Mouse (Mus musculus) embryonic facial prominence, embryonic 13.5 days (tissue): ENCODE measurements around the gene Dusp5. TPM values are rescaled to one million over a fixed set of nuclear protein-coding genes. Genes with fewer than 3 reads are reported as not detected.

Experiments
- ATAC-seq: fragments of 200-750 bp; cut with Nextera tagmentation; 2 replicates; pipeline ENCODE4 v1.8.0; 2017; ENCODE audit warnings: low read depth; ENCODE audit not compliant: insufficient number of reproducible peaks, insufficient read depth, low FRiP score, low TSS enrichment
- H3K27ac ChIP-seq: fragments of 300-500 bp; sonication (generic); 2 replicates; pipeline ENCODE4 v1.5.1; 2015; ENCODE audit warnings: moderate library complexity, mild to moderate bottlenecking, inconsistent platforms
- H3K27me3 ChIP-seq: fragments of 300-500 bp; sonication (generic); 2 replicates; pipeline ENCODE4 v1.6.1; 2015; ENCODE audit warnings: mild to moderate bottlenecking, inconsistent platforms
- H3K36me3 ChIP-seq: fragments of 300-500 bp; sonication (generic); 2 replicates; pipeline ENCODE4 v1.6.1; 2015; ENCODE audit warnings: mild to moderate bottlenecking, inconsistent platforms
- H3K4me1 ChIP-seq: fragments of 300-500 bp; sonication (generic); 2 replicates; pipeline ENCODE4 v1.6.1; 2015; ENCODE audit warnings: inconsistent platforms
- H3K4me2 ChIP-seq: fragments of 300-500 bp; sonication (generic); 2 replicates; pipeline ENCODE4 v1.6.1; 2015; ENCODE audit warnings: moderate library complexity, mild to moderate bottlenecking, inconsistent platforms
- H3K4me3 ChIP-seq: fragments of 300-500 bp; sonication (generic); 2 replicates; pipeline ENCODE4 v1.5.1; 2015; ENCODE audit warnings: mild to moderate bottlenecking, inconsistent platforms
- H3K9ac ChIP-seq: fragments of 300-500 bp; sonication (generic); 2 replicates; pipeline ENCODE4 v1.6.1; 2015; ENCODE audit warnings: mild to moderate bottlenecking, inconsistent platforms
- H3K9me3 ChIP-seq: fragments of 300-500 bp; sonication (generic); 2 replicates; pipeline ENCODE4 v1.6.1; 2016; ENCODE audit warnings: inconsistent platforms
- WGBS: fragments of 180-500 bp; shearing (Covaris S2); methylation state at CpG from one replicate; pipeline ENCODE4 v1.1.7; 2015; ENCODE audit warnings: mixed read lengths; 5-methylcytosine and 5-hydroxymethylcytosine counted together
- polyA plus RNA-seq: library from polyadenylated mRNA; unstranded; fragments of >200 nt; fragmentation: Nextera tagmentation; extraction: Ambion mirVana; gene quantifications from 2 replicates; pipeline ENCODE4 v1.2.1, GENCODE M21; 2015

The Dusp5 gene
- polyA plus RNA-seq, 1 experiment from 2014 or later: 1.1 TPM

DNA sequence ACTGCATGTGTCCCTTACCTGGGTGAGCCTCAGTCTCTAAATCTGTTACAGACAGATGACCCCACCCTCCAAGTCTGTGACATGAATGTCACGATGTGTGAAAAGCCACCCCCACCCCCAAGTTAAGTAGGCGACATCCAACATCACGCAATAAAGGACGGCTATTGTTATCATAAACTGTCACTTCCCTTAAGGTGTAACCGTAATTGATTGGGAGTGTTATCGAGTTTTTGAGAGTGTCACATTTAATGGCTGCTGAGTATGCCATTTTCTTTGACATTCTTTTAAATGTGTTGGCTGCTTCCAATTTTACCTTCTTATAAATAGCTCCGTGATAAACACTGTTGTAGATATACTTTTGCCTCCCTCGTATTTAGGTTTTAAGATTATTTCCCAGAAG, 9.4 kb upstream of the Dusp5 start:
- Histone ChIP-seq H3K9ac (no peak overlapping the region), H3K4me3 (no peak overlapping the region), H3K36me3 (no peaks in the 10 kb centered on the region), H3K4me2 (no peak overlapping the region), H3K9me3 (no peaks in the 10 kb centered on the region), H3K27me3 (no peaks in the 10 kb centered on the region), H3K4me1 (no peaks in the 10 kb centered on the region), H3K27ac (no peak overlapping the region)
- 89% methylated on average over 8 of the region's 8 CpGs for WGBS
- no peak for ATAC-seq

DNA sequence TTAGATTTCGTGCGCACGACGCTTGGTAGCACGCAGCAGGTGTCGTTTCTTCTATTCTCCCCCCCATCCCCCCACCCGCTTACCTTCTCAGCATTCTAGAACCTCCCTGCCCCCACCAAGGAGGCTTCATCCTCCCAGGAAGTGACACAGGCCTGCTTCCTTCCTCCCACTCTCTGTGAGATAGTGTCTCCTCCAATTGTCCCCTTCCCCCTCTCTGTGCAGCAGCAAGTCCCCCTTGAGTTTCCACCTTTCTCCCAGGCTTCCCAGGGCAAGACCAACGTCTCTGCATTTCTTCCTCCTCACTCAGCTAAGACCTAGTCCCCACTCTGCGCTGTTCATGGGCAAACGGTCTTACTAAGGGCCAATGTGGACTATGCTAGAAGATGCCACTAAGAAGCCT, 8.9 kb upstream of the Dusp5 start:
- no peak overlapping the region for H3K4me2 ChIP-seq
- no peak overlapping the region for H3K4me3 ChIP-seq
- H3K4me1 ChIP-seq: no peaks in the 10 kb centered on the region
- H3K27me3 ChIP-seq: no peaks in the 10 kb centered on the region
- H3K36me3 ChIP-seq: no peaks in the 10 kb centered on the region
- no peak overlapping the region for H3K27ac ChIP-seq
- no peak overlapping the region for H3K9ac ChIP-seq
- no peak for ATAC-seq
- 85% methylated on average over 10 of the region's 10 CpGs for WGBS
- no peaks in the 10 kb centered on the region for H3K9me3 ChIP-seq

DNA sequence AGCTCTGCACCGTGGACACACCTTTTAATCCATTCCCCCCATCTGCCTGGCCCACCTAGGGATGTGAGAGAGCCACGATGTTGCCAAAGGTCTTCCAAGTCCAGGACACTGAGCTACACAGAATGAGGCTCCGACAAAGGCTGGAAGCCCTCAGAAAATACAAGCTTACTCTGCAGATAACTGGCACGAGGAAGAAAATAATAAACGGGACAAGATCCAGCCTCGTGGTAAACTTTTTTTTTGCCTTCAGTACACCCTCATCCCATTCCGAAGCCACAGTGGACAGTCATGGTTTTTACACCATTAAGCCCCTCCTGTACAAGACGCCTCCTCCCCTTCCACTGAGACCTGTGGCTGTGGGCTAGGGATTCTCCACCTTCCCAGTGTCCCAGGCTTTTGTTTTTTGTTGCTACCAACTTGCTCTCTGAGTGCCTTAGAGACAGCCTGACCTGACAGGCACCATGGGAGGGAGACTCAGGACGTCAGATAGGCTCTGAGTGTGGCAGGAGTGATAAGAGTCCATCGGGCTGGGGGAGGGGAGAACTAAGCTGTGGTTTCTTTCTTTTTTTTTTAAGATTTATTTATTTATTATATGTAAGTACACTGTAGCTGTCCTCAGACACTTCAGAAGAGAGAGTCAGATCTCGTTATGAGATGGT, 7.6 kb upstream of the Dusp5 start:
- Histone ChIP-seq H3K4me1 (no peaks in the 10 kb centered on the region), H3K9ac (no peak overlapping the region), H3K4me2 (no peak overlapping the region), H3K27me3 (no peaks in the 10 kb centered on the region), H3K9me3 (no peaks in the 10 kb centered on the region), H3K36me3 (no peaks in the 10 kb centered on the region), H3K4me3 (no peak overlapping the region), H3K27ac (no peak overlapping the region)
- no peak for ATAC-seq
- 54% methylated on average over 11 of the region's 11 CpGs for WGBS

DNA sequence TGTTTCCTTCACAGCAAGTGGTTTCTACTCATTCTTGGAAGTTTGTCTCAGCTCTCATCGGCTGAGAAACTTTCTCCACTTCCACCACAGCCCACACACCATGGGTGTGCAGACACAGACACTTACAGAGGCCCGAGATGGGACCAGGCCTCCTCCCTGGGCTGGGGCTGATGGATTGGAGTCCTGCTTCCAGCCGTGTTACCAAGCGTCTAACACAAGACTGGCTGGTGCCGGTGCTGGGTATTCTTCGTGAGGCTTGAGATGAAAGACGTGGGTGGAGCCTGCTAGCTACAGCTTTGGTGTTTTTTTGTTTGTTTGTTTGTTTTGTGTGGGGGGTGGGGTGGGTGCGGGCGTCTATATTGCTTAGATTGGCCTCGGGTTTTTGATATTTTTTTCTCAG, 1.4 kb upstream of the Dusp5 start:
- Histone ChIP-seq H3K27me3 (peaks cover 27% of the 10 kb centered on the region), H3K9ac (no peak overlapping the region), H3K9me3 (no peaks in the 10 kb centered on the region), H3K4me3 (no peak overlapping the region), H3K36me3 (no peaks in the 10 kb centered on the region), H3K4me1 (peaks cover 23% of the 10 kb centered on the region), H3K27ac (no peak overlapping the region), H3K4me2 (no peak overlapping the region)
- WGBS: 25% methylated on average over 10 of the region's 10 CpGs
- no peak for ATAC-seq

DNA sequence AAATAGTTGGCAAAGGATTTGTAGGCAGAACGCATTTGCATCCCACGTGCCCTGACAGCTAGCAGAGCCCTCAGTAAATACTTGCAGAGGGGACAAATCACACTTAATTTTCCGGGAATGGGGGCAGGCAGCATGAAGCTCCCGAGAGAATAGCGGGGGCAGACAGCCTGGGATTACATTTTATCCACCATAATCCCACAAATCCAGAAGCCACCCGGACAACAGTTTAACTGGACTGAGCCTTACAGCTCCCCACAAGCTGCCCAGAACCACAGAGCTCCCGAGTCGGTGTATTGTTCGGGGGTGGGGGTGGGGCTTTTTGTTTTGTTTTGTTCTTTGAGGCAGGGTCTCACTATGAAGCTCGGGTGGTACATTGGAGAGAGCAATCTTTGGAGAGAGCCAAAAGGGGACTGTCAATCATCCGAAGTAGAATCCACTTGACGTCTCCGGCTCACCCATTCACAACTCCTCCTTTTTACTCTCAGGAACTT, 733 bp upstream of the Dusp5 start:
- peak overlapping the region; percentile 69 for H3K4me3 ChIP-seq
- H3K4me1 ChIP-seq: peaks cover 23% of the 10 kb centered on the region
- under 1% methylated on average over 13 of the region's 13 CpGs for WGBS
- H3K9me3 ChIP-seq: no peaks in the 10 kb centered on the region
- H3K36me3 ChIP-seq: no peaks in the 10 kb centered on the region
- H3K9ac ChIP-seq: peak overlapping the region; percentile 77
- no peak for ATAC-seq
- no peak overlapping the region for H3K27ac ChIP-seq
- H3K27me3 ChIP-seq: peaks cover 27% of the 10 kb centered on the region
- H3K4me2 ChIP-seq: peak overlapping the region; percentile 89

DNA sequence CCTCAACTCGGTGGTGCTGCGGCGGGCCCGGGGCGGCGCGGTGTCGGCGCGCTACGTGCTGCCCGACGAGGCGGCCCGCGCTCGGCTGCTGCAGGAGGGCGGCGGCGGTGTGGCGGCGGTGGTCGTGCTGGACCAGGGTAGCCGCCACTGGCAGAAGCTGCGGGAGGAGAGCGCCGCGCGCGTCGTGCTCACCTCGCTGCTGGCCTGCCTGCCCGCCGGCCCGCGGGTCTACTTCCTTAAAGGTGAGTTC, 471 bp downstream of the Dusp5 start:
- no peak for ATAC-seq
- Histone ChIP-seq H3K27me3 (peaks cover 27% of the 10 kb centered on the region), H3K4me2 (peak overlapping the region; percentile 89), H3K27ac (no peak overlapping the region), H3K36me3 (no peaks in the 10 kb centered on the region), H3K4me3 (peak overlapping the region; percentile 69), H3K4me1 (peaks cover 23% of the 10 kb centered on the region), H3K9me3 (no peaks in the 10 kb centered on the region), H3K9ac (peak overlapping the region; percentile 77)
- WGBS: under 1% methylated on average over 36 of the region's 36 CpGs

DNA sequence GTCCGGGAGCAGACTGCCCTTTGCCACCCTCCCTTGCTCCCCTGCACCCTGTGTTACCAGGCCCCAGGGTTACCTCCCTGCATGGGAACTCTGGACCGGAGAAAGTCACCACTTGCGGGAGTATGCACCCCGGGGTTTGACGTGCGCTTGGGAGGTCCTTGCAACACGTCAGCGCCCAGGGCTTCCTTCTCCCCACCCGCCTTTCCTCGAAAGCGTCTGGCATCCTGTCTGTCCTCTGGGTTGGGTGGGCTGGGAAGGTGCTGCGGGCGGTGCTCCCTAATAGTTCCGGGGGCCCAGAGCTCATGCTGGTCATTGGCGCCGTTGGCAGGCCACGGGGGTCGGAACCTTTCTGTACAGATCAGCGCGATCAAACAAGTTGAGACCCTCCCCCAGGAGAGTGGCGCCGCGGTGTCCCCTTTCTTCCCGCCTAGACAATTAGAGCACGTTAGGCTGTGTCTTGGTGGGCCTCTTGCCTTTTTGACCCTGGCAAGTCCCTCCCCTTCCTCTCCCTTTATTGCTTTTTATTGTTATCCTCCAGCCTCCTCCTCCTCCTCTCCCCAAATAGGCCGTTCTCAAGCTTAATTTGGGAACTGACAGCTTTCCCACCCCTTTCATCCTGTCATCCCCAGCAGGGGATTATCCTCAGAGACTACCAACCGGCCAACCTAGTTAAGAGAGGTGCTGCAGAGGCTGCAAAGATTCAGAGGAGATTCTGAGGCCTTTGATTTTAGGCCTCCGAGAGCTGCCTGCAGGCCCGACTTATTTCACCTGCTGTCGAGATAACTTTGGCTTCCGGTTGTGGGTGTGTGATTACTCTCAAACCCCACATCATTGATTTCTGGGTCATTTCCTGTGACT, 1.0 kb downstream of the Dusp5 start:
- 4% methylated on average over 31 of the region's 31 CpGs for WGBS
- Histone ChIP-seq H3K27ac (no peak overlapping the region), H3K9ac (peak overlapping the region; percentile 77), H3K36me3 (no peaks in the 10 kb centered on the region), H3K4me1 (peaks cover 26% of the 10 kb centered on the region), H3K27me3 (peaks cover 27% of the 10 kb centered on the region), H3K4me3 (peak overlapping the region; percentile 69), H3K4me2 (peak overlapping the region; percentile 89), H3K9me3 (no peaks in the 10 kb centered on the region)
- no peak for ATAC-seq

DNA sequence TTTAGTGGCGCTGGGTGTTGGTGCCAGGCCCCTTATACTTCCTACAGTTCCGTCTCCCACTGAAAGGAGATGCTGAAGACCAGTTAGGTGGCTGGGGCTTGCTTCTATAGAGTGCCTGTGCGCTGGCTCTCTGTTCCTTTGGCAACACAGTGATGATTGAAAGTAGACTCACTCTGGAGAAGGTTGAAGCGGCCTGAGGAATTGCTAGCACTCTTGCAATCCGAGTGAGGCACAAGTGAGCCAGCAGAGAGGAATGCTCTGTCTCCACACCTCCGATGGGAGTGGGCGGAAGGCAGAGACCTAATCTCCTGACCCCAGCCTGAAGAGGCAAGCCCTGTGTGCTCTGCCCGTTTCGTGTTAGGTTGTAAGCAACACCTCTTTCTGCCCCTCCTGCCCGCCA, 2.5 kb downstream of the Dusp5 start:
- Histone ChIP-seq H3K27me3 (peaks cover 27% of the 10 kb centered on the region), H3K4me3 (no peak overlapping the region), H3K27ac (no peak overlapping the region), H3K9ac (no peak overlapping the region), H3K9me3 (no peaks in the 10 kb centered on the region), H3K36me3 (no peaks in the 10 kb centered on the region), H3K4me1 (peaks cover 28% of the 10 kb centered on the region), H3K4me2 (no peak overlapping the region)
- no peak for ATAC-seq
- WGBS: 54% methylated on average over 10 of the region's 10 CpGs

DNA sequence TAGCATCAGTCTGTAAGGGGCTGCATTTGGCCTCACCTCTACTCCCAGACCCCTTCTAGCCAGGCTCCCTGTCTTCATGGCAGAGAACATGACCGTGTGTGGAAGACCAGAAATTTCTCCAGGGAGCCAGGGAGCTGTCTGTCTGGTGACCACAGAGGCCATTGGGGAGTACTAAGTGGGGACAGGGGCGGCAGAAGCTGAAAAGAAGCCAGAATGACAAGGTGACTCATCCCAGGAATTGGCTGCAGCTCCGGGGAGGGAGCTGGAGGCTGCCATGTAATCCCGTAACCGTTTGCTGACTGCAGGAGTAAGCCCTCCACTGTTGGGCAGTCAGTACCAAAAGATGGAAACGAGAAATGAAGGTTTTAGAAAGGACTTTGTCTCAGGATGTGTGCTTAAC, 3.1 kb downstream of the Dusp5 start:
- no peak overlapping the region for H3K27ac ChIP-seq
- no peak overlapping the region for H3K4me3 ChIP-seq
- H3K27me3 ChIP-seq: peaks cover 27% of the 10 kb centered on the region
- no peaks in the 10 kb centered on the region for H3K9me3 ChIP-seq
- peaks cover 28% of the 10 kb centered on the region for H3K4me1 ChIP-seq
- H3K4me2 ChIP-seq: no peak overlapping the region
- 45% methylated on average over 6 of the region's 6 CpGs for WGBS
- H3K9ac ChIP-seq: 0 out of 2 replicates have a peak overlapping the region, but pooled peaks have one; percentile 27
- ATAC-seq: no peak
- no peaks in the 10 kb centered on the region for H3K36me3 ChIP-seq

DNA sequence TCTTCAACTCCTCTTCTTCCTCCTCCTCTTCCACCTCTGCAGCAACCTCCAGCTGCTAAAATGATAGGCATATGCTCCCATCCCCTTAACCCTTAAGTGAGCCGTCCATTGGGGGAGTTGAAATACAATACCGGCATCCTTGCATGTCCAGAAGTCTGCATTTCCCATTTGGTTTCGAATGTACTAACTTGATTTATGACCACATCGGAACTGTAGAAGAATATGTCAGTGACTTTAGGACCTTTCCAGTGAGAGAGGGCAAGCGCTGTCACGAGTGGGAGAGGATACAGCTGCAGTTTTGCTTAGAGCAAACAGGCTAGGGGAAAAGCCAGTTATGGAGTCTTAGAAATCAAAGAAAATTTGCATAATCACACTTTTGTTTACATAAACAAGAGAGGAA, 3.8 kb downstream of the Dusp5 start:
- no peak overlapping the region for H3K27ac ChIP-seq
- H3K27me3 ChIP-seq: peaks cover 27% of the 10 kb centered on the region
- H3K9ac ChIP-seq: no peak overlapping the region
- ATAC-seq: no peak
- no peak overlapping the region for H3K4me2 ChIP-seq
- no peak overlapping the region for H3K4me3 ChIP-seq
- H3K4me1 ChIP-seq: peaks cover 28% of the 10 kb centered on the region
- H3K36me3 ChIP-seq: no peaks in the 10 kb centered on the region
- WGBS: 46% methylated on average over 6 of the region's 6 CpGs
- no peaks in the 10 kb centered on the region for H3K9me3 ChIP-seq

DNA sequence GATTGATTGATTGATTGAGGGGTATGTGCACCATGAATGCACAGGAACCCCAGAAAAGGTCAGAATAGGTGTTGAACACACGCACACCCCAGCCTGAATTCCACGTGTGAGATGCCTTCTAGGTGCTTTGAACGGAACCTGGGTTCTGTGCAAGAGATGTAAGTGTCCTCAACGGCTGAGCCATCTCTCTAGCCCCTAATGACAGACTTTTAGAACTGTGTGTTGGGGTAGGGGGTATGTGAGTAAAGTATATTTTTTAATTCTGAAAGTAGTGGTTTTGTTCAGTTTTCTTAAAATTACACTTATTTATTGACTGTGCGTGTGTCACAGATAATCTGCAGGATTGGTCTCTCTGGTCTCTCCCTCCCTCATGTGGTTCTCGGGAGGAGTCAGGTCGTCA, 4.3 kb downstream of the Dusp5 start:
- H3K4me3 ChIP-seq: no peak overlapping the region
- H3K27ac ChIP-seq: no peak overlapping the region
- no peak overlapping the region for H3K4me2 ChIP-seq
- peaks cover 28% of the 10 kb centered on the region for H3K4me1 ChIP-seq
- H3K27me3 ChIP-seq: peaks cover 27% of the 10 kb centered on the region
- no peaks in the 10 kb centered on the region for H3K9me3 ChIP-seq
- ATAC-seq: no peak
- no peak overlapping the region for H3K9ac ChIP-seq
- H3K36me3 ChIP-seq: no peaks in the 10 kb centered on the region
- WGBS: 82% methylated on average over 7 of the region's 7 CpGs
